Mouse (Mus musculus) forebrain, embryonic 13.5 days (tissue): ENCODE measurements around the gene Alg9. TPM values are rescaled to one million over a fixed set of nuclear protein-coding genes. Genes with fewer than 3 reads are reported as not detected.

Experiments used
- ATAC-seq: fragments of 200-750 bp; cut with Nextera tagmentation; 2 replicates; pipeline ENCODE4 v1.8.0; 2017
- H3K27ac ChIP-seq: fragments of 300-500 bp; sonication (generic); 2 replicates; pipeline ENCODE4 v1.5.1; 2015; ENCODE audit warnings: inconsistent platforms, mild to moderate bottlenecking, moderate library complexity
- H3K27me3 ChIP-seq: fragments of 300-500 bp; sonication (generic); 2 replicates; pipeline ENCODE4 v1.6.1; 2015; ENCODE audit warnings: mild to moderate bottlenecking, inconsistent platforms
- H3K36me3 ChIP-seq: fragments of 300-500 bp; sonication (generic); 2 replicates; pipeline ENCODE4 v1.6.1; 2015; ENCODE audit warnings: mild to moderate bottlenecking, inconsistent platforms; ENCODE audit not compliant: poor library complexity, severe bottlenecking
- H3K4me1 ChIP-seq: fragments of 300-500 bp; sonication (generic); 2 replicates; pipeline ENCODE4 v1.6.1; 2015; ENCODE audit warnings: inconsistent platforms
- H3K4me2 ChIP-seq: fragments of 300-500 bp; sonication (generic); 2 replicates; pipeline ENCODE4 v1.6.1; 2015; ENCODE audit warnings: inconsistent platforms, mild to moderate bottlenecking, moderate library complexity
- H3K4me3 ChIP-seq: fragments of 300-500 bp; sonication (generic); 2 replicates; pipeline ENCODE4 v1.5.1; 2015; ENCODE audit warnings: mild to moderate bottlenecking, inconsistent platforms
- H3K9ac ChIP-seq: fragments of 300-500 bp; sonication (generic); 2 replicates; pipeline ENCODE4 v1.6.1; 2015; ENCODE audit warnings: mild to moderate bottlenecking, inconsistent platforms
- H3K9me3 ChIP-seq: fragments of 300-500 bp; sonication (generic); replicated peaks from 2 replicates; pipeline ENCODE4 v1.6.1; 2016; ENCODE audit warnings: inconsistent platforms
- WGBS: fragments of 180-500 bp; shearing (Covaris S2); methylation state at CpG from one replicate; pipeline ENCODE4 v1.1.7; 2015; 5-methylcytosine and 5-hydroxymethylcytosine counted together
- polyA plus RNA-seq: library from polyadenylated mRNA; unstranded; fragments of >200 nt; fragmentation: Nextera tagmentation; extraction: Ambion mirVana; gene quantifications from 2 replicates; pipeline ENCODE4 v1.2.1, GENCODE M21; 2015

The Alg9 gene
- polyA plus RNA-seq, 1 experiment from 2014 or later = 33.5 TPM

DNA sequence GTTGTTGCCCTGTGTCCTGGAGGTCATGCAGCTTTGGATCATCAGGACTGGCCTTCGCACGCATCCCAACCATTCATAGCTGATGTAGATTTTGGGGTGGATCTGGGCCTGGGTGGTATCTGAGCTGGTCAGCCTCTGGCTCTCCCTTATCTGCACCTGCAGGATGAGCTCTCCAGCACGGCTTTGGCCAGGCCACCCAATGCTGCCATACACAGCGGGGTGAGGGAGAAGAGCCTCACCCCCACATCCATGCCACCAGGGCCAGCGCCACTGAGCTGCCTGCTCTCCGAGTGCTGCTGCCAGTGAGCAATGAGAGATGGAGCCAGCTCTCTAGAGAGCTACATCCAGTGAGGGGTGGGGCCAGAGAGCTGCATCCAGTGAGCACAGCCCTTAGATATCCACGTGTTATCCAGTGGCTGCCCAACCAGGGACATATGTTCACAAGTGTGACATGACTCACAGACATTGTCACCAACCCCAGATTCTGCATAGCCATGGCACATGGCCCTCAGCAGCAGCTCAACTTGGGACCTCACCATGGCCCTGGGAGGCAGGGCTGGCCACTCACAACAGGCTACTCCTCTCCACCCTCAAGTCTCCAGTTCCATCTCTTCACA is 28.3 kb downstream of the Alg9 start:
- H3K9ac ChIP-seq = no peak overlapping the region
- no peak overlapping the region for H3K27ac ChIP-seq
- H3K27me3 ChIP-seq = no peaks in the 10 kb centered on the region
- WGBS = 91% methylated on average over 7 of the region's 7 CpGs
- no peaks in the 10 kb centered on the region for H3K9me3 ChIP-seq
- ATAC-seq = no peak
- H3K36me3 ChIP-seq = peaks cover 78% of the 10 kb centered on the region
- H3K4me3 ChIP-seq = no peak overlapping the region
- H3K4me2 ChIP-seq = no peak overlapping the region
- H3K4me1 ChIP-seq = no peaks in the 10 kb centered on the region

DNA sequence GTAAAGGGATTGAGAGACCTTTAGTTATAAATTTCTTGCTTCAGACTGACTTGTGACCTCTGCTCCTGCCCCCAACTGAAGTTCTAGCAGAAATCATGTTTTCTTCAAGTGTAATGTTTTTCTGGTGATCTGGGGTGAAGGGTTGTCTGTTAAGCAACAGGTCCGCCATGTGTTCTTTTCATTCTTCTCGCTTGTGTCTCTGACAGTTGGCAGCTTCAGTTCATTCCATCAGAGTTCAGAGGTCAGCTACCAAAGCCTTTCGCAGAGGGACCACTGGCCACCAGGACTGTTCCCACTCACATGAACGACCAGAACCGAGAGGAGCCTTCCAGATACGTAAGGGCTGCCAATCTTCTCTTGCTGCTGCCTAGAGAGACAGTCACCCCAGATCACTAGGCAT is 33.7 kb downstream of the Alg9 start:
- Histone ChIP-seq H3K4me3 (no peak overlapping the region), H3K4me1 (no peaks in the 10 kb centered on the region), H3K36me3 (peaks cover 78% of the 10 kb centered on the region), H3K27ac (no peak overlapping the region), H3K4me2 (no peak overlapping the region), H3K9me3 (no peaks in the 10 kb centered on the region), H3K9ac (no peak overlapping the region), H3K27me3 (no peaks in the 10 kb centered on the region)
- 86% methylated on average over 6 of the region's 6 CpGs for WGBS
- ATAC-seq = no peak

DNA sequence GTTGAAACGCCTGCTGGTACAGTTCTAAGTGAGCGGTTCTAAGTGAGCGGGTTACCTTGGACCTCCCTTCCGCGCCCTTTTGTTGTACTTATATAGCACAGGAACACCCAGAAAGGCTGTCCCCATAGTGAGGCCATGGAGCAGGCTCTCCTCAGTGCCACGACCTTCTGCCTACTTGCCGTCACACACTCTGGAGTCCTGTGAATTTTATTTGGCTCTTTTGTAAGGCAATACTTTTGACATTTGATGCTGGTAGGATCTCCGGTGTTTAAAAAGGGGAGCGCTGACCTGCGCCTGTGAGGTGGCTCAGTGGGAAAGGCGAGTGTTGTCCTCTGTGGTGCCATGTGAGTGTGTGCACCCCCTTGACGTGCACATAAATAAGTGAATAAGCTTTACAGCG is 34.3 kb downstream of the Alg9 start:
- Histone ChIP-seq H3K9ac (no peak overlapping the region), H3K4me2 (no peak overlapping the region), H3K27ac (no peak overlapping the region), H3K4me1 (no peaks in the 10 kb centered on the region), H3K4me3 (no peak overlapping the region), H3K36me3 (peaks cover 78% of the 10 kb centered on the region), H3K9me3 (0 out of 2 replicates have a peak, but pooled peaks cover 2% of the 10 kb centered on the region), H3K27me3 (no peaks in the 10 kb centered on the region)
- ATAC-seq = no peak
- 91% methylated on average over 13 of the region's 13 CpGs for WGBS

DNA sequence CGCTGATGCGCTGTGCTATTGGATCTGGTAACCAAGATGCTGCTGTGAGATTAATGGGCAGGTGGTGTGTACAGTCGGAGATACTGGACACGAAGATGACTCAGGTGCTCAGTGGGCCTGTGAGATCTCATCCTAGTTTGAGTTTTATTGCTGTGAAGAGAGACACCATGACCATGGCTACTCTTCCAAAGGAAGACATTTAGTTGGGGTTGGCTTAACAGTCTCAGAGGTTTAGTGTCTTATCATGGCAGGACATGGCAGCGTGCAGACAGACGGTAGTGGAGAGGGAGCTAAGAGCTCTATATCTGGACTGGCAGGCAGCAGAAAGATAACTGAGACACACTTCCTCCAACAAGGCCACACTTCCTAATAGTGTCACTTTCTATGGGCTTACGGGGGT is 36.4 kb downstream of the Alg9 start:
- WGBS = 96% methylated on average over 7 of the region's 7 CpGs

DNA sequence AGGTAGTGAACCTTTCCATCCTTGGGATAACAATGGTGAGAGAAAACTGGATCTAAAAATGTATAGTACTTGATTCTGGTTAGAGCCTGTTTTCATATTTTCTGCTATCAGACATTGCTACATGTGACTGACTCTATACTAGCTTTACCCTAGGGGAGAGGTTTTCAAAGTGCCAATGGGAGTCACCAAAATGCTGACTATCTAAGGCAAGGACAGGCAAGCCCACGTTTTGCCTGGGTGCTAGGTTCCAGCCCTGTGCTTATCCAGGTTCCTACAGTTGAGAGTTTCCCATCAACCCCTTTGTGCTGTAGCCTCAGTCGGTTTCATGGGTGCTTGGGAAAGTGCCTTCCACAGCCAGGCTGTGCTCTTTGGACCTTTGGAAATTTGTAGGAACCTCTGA is 36.9 kb downstream of the Alg9 start:
- WGBS = 75% methylated on average over 2 of the region's 2 CpGs
- Histone ChIP-seq H3K4me3 (no peak overlapping the region), H3K27me3 (no peaks in the 10 kb centered on the region), H3K9ac (no peak overlapping the region), H3K4me2 (no peak overlapping the region), H3K36me3 (peaks cover 74% of the 10 kb centered on the region), H3K4me1 (no peaks in the 10 kb centered on the region), H3K9me3 (0 out of 2 replicates have a peak, but pooled peaks cover 3% of the 10 kb centered on the region), H3K27ac (no peak overlapping the region)
- no peak for ATAC-seq

More for the DNA sequence above, 36.4 kb downstream of the Alg9 start:
- no peak for ATAC-seq
- Histone ChIP-seq H3K4me3 (no peak overlapping the region), H3K27me3 (no peaks in the 10 kb centered on the region), H3K36me3 (peaks cover 72% of the 10 kb centered on the region), H3K9me3 (0 out of 2 replicates have a peak, but pooled peaks cover 3% of the 10 kb centered on the region), H3K27ac (no peak overlapping the region), H3K4me2 (no peak overlapping the region), H3K4me1 (no peaks in the 10 kb centered on the region), H3K9ac (no peak overlapping the region)

DNA sequence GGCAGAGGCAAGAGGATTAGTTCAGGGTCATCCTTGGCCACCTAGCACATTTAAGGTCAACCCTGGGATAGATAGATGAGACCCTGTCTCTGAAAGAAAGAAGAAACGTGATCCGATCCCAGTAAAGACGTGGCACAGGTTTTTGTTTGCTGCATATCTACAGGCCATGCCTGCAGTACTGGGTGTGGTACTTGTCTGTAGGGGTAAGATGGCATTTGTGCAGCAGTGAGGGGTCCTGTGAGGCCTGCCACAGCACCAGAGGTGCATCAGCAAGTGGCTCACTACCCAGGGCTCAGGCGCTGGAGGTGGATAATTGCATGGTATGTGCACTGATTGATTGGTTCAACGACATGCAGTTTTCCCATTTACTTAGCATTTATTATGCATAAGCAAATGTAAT is 39.0 kb downstream of the Alg9 start:
- no peak for ATAC-seq
- H3K4me3 ChIP-seq = no peak overlapping the region

DNA sequence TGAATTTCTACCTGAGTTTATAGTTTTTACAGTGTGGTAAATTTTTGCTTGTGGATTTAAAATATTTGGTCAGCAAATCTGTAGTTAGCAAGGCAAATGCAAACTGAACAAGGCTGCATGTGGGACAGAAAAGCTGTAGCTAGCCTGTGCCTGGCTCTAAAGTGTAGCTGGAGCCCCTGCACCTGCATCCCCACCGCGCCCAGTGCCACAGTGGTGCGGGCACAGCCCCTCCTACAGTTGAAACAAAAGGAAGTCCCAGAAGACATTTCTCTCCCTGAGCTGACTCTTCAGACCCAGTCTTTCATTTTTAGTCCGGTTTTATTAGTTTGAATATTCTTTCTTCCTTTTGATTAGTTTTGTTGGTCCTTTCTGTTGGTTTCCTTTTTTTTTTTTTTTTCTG is 40.8 kb downstream of the Alg9 start:
- no peak overlapping the region for H3K4me2 ChIP-seq
- 0 out of 2 replicates have a peak, but pooled peaks cover 3% of the 10 kb centered on the region for H3K9me3 ChIP-seq
- no peaks in the 10 kb centered on the region for H3K27me3 ChIP-seq
- H3K9ac ChIP-seq = no peak overlapping the region
- H3K4me1 ChIP-seq = no peaks in the 10 kb centered on the region
- ATAC-seq = no peak
- 98% methylated on average over 4 of the region's 4 CpGs for whole genome bisulfite sequencing
- no peak overlapping the region for H3K27ac ChIP-seq
- peaks cover 60% of the 10 kb centered on the region for H3K36me3 ChIP-seq
- no peak overlapping the region for H3K4me3 ChIP-seq

More for the DNA sequence above, 39.0 kb downstream of the Alg9 start:
- WGBS = 91% methylated on average over 5 of the region's 5 CpGs
- Histone ChIP-seq H3K9me3 (0 out of 2 replicates have a peak, but pooled peaks cover 3% of the 10 kb centered on the region), H3K4me1 (no peaks in the 10 kb centered on the region), H3K27me3 (no peaks in the 10 kb centered on the region), H3K9ac (no peak overlapping the region), H3K36me3 (peaks cover 67% of the 10 kb centered on the region), H3K27ac (no peak overlapping the region), H3K4me2 (no peak overlapping the region)

DNA sequence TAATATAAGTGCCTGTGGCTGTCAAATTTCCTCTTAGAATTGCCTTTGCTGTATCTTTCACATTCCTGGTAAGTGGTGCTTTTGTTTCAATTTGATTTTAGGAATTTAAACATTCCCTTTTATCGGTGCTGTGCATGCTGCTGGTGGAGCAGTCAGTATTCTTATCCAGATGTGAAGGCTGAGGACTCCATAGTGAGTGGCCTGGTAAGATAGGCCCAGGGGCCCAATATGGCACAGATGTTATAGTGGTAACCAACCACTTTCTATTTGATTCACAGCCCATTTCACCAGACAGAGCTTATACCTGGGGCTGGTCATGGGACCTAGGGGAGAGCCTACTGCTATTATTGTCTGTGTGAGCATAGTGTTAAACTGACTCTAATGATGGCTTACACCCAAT is 41.7 kb downstream of the Alg9 start:
- Histone ChIP-seq H3K4me3 (no peak overlapping the region), H3K9ac (no peak overlapping the region), H3K9me3 (0 out of 2 replicates have a peak, but pooled peaks cover 3% of the 10 kb centered on the region), H3K4me1 (no peaks in the 10 kb centered on the region), H3K36me3 (peaks cover 54% of the 10 kb centered on the region), H3K27me3 (no peaks in the 10 kb centered on the region), H3K27ac (no peak overlapping the region), H3K4me2 (no peak overlapping the region)
- 90% methylated on average over 1 of the region's 1 CpGs for WGBS
- no peak for ATAC-seq

DNA sequence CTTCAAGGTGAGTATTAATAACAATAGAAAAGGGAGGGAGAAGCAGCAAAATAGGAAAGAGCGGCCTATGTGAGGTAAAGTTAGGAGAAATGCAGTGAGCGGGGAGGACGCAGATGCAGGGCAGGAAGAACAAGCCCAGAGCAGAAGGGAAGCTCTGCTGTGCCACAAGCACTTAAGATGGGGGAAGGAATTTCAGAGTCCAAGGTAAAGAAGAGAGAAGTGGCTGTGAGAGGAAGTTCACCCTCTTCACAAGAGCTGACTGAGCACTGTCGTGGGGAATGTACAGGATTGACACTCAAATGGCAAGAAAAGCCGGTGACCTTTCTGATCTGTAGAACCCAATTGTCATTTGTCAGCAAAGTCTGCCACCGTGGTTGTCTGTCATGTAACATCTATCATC is 43.2 kb downstream of the Alg9 start:
- H3K36me3 ChIP-seq = peaks cover 62% of the 10 kb centered on the region

DNA sequence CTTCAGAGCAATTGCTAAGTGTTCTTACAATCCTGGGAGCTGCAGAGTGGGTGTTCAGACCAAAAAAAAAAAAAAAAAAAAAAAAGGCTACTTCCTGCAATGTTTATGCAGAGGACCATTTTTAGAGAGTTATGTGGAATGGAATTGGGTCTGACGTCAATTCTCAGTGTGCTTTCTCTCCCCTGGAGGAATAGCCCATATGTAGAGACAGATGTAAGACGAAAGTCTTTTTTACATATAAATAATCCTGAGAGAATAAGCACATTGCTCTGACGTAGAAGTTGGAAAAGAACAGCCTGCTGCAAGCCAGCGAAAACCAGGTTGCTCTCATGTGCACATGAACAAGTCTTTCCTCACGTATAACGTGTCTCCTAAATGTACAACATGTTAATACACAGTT is 44.9 kb downstream of the Alg9 start:
- Histone ChIP-seq H3K4me3 (no peak overlapping the region), H3K4me2 (no peak overlapping the region), H3K36me3 (peaks cover 52% of the 10 kb centered on the region), H3K27me3 (no peaks in the 10 kb centered on the region), H3K27ac (no peak overlapping the region), H3K9me3 (no peaks in the 10 kb centered on the region), H3K9ac (no peak overlapping the region), H3K4me1 (no peaks in the 10 kb centered on the region)
- ATAC-seq = no peak
- WGBS = 91% methylated on average over 6 of the region's 6 CpGs

More for the DNA sequence above, 43.2 kb downstream of the Alg9 start:
- Histone ChIP-seq H3K4me3 (no peak overlapping the region), H3K4me1 (no peaks in the 10 kb centered on the region), H3K9ac (no peak overlapping the region), H3K4me2 (no peak overlapping the region), H3K27me3 (no peaks in the 10 kb centered on the region), H3K9me3 (0 out of 2 replicates have a peak, but pooled peaks cover 3% of the 10 kb centered on the region), H3K27ac (no peak overlapping the region)
- 96% methylated on average over 6 of the region's 6 CpGs for WGBS
- ATAC-seq = no peak

DNA sequence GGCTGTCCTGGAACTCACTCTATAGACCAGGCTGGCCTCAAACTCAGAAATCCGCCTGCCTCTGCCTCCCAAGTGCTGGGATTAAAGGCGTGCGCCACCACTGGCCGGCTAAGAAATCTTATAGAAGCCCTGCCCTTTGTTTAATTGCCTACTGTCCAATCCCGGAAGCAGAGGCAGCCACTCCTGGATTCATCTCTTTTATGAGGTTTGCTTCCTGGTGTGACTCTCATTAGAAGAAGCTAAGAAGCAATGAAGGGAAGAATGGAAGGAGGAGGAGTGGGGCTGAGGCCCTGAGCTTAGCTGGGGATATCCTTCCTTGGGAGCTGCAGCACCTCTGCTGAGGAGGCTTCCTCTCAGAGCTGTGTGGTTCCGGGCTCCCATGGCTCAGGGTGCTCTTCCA is 46.8 kb downstream of the Alg9 start:
- H3K9me3 ChIP-seq = no peaks in the 10 kb centered on the region
- peaks cover 40% of the 10 kb centered on the region for H3K36me3 ChIP-seq
- no peak for ATAC-seq
- H3K27ac ChIP-seq = no peak overlapping the region
- H3K4me1 ChIP-seq = no peaks in the 10 kb centered on the region
- WGBS = 85% methylated on average over 6 of the region's 6 CpGs
- no peak overlapping the region for H3K9ac ChIP-seq
- no peak overlapping the region for H3K4me3 ChIP-seq
- H3K27me3 ChIP-seq = no peaks in the 10 kb centered on the region
- no peak overlapping the region for H3K4me2 ChIP-seq

DNA sequence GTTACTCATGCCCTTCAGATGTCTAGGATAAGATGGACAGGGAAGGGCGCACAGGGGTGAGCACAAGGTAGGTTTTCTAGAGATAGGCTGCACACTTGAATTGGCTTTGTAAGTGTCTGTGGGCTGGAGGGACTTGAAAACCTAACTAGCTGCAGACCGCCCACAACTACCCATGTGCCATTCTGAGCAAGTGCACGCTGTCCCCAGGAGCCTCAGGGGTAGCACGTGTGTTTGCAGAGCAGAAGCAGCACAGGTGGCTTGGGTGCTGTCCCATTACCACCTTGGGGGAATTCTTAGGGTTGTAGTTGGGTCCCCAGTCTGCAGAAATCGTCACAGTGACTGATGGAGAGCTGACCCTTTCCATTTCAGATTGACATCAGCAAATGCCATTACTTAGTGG is 47.4 kb downstream of the Alg9 start:
- H3K4me1 ChIP-seq = peaks cover 1% of the 10 kb centered on the region; the same call in 1 of the 2 replicates
- H3K27me3 ChIP-seq = no peaks in the 10 kb centered on the region
- no peaks in the 10 kb centered on the region for H3K9me3 ChIP-seq
- no peak overlapping the region for H3K4me3 ChIP-seq
- H3K36me3 ChIP-seq = peaks cover 38% of the 10 kb centered on the region
- over 99% methylated on average over 5 of the region's 5 CpGs for WGBS
- H3K27ac ChIP-seq = no peak overlapping the region
- no peak overlapping the region for H3K4me2 ChIP-seq
- ATAC-seq = no peak
- H3K9ac ChIP-seq = no peak overlapping the region
